Mouse (Mus musculus) cerebellum, postnatal 25 days (tissue): ENCODE data around the gene 2610507B11Rik.
"Not testable (repeated sequence)": the region's sequence is repeated elsewhere in the genome, so short reads cannot be mapped to it uniquely, and the experiment has no call there.

Source experiments
- DNase-seq, 2 experiments: peaks; one replicate each; pipeline ENCODE4 v3.0.0; 2021; ENCODE audit warnings: mixed read lengths in 2 of 2

Gene 2610507B11Rik

DNA sequence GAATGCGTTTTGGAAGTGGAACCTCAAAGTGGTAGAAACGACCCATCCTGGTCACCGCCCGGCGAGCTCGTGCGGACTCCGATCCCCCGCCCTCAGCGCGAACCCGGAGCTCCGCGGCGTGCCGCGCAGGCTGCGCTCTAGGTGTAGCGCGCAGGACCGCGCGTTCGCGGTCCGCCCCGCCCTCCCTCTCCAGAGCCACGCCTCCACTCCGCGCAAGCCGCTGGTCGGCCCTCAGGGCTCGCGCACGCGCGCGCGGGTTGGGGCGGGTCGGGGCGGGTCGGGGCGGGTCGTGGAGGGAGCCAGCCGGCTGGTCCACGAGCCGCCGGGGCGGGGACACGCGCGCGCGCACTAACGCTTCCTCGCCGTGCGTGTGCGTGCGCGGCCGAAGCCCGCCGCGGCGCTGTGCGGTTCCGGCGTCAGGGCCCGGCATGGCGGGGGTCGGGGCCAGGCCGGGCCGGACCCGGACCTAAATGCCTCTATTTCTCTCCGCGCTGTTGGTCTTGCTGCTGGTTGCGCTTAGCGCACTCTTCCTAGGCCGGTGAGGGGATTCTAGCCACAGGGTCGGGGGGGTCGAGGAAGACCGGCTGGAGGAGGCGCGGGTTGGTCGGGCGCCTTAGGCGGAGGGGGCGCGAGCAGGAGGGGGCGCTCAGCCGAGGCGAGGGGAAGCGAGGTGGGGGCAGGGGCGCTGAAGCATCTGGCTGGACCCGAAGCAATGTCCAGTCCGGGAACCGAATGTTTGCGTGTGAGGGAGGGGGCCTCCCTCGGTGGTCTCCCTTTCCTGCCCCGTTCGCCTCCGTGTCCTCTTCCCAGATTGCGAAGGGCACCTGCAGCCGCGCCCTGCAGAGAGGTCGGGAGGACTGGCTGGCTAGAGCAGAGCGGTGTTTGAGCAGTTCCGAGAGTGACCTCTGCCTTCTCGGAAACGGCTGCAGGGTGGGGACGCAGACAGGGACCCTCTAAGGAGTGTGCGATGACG lies at the start of gene 2610507B11Rik:
Gene 2610507B11Rik, plus strand, starts transcription at position 373 of the 973 bp plus-strand sequence.
- peak; percentile 93 to 98 for DNase-seq

DNA sequence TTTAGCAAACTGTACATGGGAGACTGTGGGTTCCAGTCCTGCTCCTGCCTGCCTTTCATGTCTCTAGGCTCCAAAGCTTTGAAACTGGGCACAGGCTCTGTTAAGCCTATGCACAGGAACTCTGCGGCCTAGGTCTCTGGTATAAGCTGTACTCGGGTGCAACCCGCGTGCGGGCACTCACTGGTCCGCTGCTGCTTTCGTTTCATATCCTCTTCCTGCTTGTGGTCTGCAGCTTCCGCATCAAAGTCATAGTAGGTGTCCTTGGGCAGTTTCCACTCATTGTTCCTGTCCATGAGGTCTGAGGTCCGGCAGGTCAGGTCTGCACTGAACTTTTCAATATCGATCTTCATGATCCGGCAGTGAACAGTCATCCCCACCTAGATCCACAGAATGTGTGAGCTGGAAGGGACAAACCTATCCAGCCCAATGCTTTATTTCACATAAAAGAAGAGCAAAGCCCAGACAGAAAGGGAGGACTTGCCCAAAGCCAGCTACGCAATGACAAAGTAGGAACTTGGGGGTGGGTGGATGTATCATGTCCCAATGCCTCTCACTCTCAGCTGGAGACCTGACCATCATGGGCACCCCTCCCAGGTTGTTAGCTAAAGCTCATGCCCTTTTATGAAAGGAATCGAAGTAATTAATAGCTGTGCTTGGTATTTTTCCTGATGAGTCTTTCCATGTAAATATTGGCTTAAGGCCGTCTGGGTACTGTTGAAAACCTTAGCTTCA lies 48.3 kb upstream of the 2610507B11Rik start:
- no peak for DNase-seq

DNA sequence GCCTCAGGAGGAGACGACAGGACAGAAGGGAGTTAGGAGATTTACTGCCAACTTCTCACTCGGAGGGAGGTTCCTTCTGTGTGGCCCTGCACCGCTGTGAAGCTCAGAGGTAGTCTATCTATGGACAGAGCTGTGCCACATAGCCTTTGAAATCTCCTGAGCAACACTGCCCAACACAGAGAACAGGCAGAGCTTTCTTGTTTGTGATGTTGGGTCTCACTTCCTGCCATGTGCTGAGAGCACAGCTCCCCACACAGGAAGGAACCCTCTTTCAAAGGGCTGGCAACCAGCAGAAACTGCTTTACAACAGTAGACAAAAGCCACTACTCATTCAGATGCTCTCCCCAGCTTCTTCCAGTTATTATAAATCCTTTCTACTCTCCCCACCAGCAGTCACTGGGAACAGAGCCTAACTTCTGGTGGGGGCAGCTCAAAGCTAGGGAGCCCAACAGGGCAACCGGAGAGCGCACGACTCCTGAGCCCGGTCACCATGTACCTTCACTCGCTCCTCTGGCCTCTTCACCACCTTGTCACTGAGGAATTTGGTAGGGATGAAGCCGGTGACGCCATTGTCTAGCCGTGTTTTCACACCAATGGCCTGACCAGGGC lies 45.7 kb upstream of the 2610507B11Rik start:
- no peak for DNase-seq

DNA sequence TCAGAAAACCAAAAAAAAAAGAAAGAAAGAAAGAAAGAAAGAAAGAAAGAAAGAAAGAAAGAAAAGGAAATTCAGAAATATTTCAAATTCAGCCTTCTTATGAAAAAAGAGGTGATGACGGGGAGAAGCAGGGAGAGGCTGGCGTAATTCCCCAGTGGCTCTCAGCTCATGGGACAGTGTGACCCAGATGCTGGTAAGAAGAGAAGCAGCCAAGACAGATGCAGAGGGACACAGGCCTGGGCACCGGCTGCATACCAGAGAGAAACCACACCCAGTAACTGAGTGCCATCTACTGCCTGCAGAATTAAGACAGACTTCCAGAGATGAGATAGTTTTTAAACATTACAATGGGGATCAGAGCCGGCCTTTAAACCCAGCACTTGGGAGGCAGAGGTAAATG lies 38.0 kb upstream of the 2610507B11Rik start:
- no peak for DNase-seq

DNA sequence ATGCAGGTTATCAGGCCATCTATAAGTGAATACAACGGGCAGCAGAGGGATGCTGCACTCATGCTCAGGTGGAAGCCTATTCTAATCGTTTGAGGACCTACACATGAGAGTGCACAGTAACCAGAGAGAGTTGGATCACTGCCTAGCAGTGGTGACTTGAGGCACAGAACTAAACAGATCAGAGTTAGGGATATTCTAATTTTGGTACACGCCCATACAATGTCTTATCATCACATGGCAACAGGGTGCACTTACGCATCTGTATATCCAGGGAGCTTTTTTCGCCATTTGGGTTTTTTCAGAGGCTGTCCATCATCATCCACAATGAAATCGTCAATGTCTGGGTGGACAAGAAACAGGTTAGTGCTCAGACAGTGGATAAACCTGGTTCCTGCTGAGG lies 30.0 kb upstream of the 2610507B11Rik start:
- DNase-seq: no peak

DNA sequence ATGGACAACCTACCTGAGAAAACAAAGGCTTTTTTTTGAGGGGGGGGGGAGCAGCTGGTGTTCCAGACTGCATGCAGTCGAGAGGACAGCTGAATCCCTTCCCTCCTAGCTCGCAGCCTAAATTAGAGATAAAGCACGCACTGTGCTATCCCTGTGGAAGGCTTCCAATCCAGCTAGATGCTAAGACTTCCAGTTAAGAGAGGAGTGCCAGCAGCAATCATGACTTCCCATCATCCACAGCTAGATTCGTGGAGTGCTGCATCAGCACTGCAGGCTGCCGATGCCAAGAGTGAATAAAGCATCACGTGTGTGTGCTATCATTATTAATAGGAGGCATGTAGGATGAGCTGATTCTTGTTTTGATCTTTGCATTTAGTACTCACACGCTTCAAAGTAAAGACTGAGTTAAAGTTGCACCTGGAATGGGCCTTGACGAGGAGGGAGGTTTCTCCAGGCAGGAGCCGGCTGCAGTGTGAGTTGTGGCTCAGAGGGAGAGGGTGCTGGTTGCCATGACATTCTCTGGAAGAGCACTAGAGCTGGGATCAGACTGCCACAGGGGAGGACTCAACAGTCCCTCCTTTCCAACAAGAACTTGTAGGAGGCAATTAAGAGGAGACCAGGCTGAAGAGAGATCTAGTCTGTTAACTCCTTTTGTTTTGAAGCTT lies 21.2 kb upstream of the 2610507B11Rik start:
- DNase-seq: no peak

DNA sequence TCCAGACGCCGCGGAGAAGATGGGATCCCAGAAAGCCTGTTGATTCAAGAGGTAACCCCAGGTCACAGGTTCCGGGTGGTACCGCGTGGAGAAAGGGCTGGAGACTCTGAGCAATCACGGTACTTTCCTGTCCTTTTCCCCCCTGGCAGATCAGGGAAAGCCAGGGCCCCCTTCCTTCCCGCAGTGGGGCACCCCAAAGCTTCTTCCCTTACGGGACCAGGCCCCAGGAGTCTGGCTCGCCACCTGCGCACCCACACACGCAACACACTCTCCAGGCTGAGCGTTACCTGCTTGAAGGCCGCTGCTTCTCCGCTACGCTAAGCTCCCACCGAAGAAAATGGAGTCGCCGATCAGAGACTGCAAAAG lies 16.3 kb upstream of the 2610507B11Rik start:
- DNase-seq: no peak

DNA sequence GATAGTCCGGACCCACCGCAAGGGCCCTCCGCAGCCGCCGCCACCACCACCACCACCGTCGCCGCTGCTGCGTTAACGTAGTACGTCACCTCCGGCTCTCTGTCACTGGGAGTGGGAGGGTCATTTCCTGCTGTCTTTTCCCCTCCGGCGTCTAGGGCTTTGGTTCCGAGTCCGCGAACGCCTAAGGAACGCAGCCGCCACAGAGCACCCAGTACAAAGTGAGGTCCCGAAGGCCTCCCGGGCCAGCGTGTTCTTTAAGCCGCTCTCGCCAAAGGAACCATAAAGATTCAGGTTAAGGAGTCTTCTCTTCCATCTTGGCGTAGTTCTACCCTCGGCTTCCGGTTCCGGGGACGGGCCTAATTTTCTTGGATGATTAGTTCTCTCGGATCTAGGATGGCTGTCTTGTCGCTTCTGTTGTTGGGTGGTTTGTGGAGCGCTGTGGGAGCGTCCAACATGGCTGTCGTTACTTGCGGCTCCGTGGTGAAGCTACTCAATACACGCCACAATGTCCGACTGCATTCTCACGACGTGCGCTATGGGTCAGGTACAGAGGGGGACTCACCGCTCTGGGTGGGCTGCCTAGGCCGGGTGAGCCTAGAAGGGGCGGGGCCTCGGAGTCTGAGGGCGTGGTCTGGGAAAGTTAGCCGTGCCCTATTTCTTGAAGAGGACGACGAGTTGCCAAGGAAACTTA lies 15.8 kb upstream of the 2610507B11Rik start, which contains the start of the genes Sdf2 and Supt6:
Gene Sdf2, plus strand, starts transcription at position 120 of the 691 bp plus-strand sequence.
Gene Supt6, minus strand, starts transcription at position 361 of the 691 bp plus-strand sequence.
- DNase-seq: peak; percentile 89 to 91

DNA sequence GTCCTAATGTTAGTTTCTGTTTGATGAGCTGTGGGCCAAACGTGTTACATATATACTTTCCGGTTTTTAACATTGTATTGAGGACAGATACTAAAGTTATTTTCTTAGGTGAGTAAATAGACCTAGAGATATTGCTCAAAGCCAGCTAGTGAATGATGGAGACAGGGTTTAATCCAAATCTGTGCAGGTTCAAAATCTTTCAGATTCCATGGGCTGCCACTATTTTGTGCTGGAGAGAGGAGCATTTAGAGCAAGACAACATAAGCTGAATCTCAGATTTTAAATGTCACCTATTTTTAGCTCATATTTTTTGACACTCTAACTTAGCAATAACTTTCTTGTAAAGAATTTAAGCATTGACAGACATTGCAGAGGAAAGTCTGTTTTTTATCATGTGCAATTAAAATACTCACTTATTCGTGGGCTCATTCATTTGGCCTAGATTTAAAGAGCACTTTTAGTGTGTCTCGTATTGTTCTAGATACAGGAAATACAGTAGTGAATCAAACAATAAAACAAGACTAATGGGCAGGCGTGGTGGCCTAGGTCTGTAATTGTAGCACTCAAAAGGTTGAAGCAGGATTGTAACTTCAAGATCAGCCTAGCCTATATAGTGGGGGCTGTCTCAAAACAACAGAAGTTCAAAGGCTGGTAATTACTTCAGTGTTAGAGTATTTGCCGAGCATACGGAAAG lies 15.1 kb upstream of the 2610507B11Rik start:
- DNase-seq: no peak

DNA sequence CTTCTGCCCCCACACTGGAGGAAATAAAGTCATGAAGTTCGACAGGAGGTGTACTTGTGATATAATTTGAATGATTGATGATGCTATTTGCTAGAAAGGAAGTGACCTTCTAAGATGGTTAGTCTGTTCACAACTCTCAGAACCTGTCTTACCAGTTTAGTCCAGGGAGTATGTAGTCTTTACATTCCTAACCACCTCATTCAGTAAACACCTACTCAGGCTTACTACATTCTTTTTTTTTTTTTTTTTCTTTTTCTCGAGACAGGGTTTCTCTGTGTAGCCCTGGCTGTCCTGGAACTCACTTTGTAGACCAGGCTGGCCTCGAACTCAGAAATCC lies 14.6 kb upstream of the 2610507B11Rik start:
- no peak for DNase-seq

DNA sequence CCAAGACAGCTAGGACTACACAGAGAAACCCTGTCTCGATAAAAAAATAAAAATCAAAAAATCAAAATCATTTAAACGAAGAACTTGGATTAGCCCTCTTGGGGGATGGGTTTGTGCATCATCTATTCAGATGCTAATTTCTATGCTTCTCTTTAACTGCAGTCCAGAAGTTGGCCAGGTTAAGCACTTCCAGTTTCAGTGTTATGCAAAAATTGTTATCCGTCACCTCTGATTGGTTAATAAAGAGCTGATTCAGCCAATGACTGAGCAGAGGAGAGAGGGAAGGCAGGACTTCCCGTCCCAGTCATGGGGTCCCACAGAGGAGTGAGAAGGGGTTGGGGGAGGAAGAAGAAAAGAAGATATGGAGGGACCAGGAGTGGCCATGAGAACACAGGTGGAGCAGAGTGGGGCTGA lies 13.8 kb upstream of the 2610507B11Rik start:
- DNase-seq: no peak

DNA sequence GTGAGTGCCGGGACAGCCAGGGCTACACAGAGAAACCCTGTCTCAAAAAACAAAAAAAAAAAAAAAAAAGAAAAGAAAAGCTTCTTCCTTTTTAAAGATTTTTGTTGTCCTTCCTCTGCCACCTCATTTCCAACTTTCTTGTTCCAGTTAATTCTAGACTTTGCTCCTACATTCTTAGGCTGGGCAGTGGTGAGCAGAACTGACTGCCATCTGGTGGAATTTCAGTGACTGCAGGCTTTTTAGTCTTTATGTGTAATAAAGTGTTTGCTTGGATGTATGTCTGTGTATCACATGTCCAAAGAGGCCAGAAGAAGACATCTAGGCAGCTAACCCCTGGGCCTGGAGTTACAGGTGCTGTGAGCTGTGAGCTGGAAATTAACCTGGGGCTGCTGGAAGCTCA lies 4.9 kb upstream of the 2610507B11Rik start:
- no peak for DNase-seq

DNA sequence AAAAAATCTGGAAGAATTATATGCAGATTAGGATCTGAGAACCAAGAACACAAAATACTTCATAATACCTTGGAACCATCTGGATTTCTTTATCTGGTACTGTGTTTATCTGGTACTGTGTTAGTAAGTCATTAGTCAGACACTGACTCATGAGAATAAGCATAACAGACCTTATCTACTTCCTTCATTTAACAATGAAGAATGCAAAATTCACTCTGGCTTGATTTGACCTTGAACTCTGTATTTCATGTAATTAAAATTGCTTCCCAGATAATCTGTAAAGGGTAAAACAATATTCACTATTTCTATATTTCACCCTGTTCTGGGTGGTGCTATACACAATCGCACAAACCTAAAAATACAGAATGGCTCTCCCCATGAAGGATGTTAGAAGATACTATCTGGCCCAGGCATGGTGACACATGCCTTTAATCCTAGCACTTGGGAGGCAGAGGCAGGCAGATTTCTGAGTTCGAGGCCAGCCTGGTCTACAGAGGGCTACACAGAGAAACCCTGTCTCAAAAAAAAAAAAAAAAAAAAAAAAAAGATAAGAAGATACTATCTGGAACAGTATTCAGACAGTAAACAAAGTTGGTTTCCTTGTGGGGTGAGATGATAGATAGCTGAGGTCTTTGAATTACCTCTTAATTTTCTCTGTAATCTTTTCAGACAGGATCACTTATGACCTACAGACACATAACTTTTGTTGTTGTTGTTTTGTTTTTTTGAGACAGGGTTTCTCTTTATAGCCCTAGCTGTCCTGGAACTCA lies 878 bp upstream of the 2610507B11Rik start:
- no peak for DNase-seq

DNA sequence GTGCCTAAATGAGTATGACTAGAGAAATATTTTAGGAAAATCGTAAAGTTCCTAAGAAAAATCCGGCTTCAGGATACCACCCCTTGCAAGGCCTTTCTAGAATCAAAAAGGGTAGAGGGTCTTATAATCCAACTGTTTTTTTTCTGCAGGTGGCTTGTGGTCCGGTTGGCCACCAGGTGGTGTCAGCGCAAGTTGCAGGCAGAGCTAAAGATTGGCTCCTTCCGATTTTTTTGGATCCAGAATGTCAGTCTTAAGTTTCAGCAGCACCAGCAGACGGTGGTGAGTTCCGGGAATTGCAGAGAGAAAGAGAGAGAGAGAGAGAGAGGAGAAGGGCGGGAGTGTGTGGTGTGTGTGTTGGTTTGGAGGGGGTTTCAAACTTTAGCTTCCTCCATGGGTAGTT lies 998 bp downstream of the 2610507B11Rik start:
- DNase-seq: peak; percentile 35 to 70

DNA sequence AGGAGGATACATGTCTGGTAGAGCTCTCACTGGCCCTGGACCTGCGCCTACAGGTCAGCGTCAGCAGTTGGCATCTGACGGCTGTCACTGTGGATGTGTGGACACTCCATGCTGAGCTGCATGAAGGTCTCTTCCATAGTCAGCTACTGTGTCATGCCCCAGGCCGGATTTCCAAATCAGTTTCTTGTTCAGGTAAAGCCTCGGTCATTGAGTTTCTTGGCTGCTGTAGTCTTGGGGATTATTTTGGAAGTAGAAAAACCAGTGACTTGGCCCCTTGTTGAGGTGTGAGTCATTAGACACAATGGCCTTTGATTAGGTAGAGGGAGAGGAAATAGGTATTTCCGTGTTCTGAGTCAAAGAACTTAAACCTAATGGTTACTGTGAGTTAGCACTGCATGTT lies 4.0 kb downstream of the 2610507B11Rik start:
- DNase-seq: no peak

DNA sequence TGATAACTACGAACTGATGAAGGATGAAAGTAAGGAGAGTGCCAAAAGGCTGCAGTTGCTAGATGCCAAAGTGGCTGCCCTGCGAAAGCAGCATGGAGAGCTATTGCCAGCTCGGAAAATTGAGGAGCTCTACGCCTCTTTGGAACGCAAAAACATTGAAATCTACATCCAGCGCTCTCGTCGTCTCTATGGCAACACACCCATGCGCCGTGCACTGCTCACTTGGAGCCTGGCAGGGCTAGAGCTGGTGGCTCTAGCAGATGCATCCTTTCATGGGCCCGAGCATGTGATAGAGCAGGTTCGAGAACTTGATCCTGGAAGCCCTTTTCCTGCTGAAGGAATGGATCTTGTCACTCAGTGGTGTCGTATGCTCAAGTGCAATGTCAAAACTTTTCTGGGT lies 10.4 kb downstream of the 2610507B11Rik start:
- no peak for DNase-seq

DNA sequence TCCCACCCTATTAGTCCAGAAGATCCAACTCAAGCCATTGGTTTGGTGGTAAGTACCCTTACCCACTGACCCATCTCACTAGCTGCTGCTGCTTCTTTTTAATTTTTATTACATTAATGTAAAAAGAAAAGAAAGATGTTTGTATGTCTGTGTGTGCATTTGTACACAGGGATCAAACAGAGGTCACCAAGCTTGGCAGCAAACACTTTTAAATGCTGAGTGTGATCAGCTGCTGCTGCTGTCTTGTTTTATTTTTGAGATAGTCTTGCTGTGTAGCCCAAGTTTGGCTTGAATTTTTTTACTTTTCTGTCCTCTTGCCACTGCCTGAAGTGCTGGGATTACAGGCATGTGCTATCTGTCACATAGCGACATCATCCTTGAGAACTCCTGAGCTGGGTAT lies 14.0 kb downstream of the 2610507B11Rik start:
- no peak for DNase-seq

DNA sequence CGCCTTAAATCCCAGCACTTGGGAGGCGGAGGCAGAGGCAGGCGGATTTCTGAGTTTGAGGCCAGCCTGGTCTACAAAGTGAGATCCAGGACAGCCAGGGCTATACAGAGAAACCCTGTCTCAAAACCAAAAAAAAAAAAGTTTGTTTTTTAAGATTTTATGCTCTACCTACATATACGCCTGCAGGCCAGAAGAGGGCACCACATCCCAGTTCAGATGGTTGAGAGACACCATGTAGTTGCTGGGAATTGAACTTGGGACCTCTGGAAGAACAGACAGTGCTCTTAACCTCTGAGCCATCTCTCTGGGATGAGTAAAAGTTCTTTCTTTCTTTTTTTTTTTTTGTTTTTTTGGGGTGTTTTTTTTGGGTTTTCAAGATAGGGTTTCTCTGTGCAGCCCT lies 14.6 kb downstream of the 2610507B11Rik start:
- DNase-seq: not testable (repeated sequence)

DNA sequence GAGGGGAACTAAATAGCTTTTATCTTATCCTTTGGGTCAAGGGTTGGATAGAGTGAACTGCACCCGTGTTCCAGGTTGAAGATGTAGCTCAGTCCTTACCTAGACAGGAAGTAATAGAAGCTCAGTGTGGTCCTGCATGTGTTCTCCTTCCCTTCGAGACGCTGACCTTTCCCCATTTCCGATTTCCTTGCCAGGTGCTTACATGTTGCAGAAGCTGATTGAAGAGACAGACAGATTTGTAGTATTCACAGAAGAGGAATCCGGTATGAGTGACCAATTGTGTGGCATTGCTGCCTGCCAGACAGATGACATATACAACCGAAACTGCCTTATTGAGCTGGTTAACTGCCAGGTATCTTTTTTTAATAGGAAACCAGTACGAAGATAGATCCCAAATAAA lies 17.3 kb downstream of the 2610507B11Rik start:
- no peak for DNase-seq

DNA sequence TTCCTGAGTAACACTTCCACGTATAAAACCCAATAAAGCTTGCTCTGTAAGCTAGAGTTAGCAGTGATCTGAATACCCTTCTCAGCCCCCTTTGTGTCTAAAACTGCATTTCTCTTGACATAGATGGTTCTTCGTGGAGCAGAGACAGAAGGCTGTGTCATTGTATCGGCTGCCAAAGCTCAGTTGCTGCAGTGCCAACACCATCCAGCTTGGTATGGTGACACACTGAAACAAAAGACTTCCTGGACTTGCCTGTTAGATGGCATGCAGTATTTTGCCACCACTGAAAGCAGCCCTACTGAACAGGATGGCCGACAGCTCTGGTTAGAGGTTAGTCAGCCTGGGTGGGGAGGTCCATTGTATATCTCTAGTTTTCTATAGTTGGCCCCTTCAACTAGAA lies 18.0 kb downstream of the 2610507B11Rik start:
- DNase-seq: no peak
